Mouse (Mus musculus) mature B cell (primary cell): ENCODE data around the gene 1700020A23Rik.

Experiments
- in situ Hi-C: fragments of 300-500 bp; cut with MboI; formaldehyde crosslinking; loops from 2 replicates; pipeline ENCODE4 v1.14.3; 2019

The 1700020A23Rik gene

GRCm38 (mm10) chr2:130450434-130450796 lies 45.4 kb downstream of the 1700020A23Rik start:
- in situ Hi-C loops: no loop called here

- in situ Hi-C loops: no loop called here
Observed at GRCm38 (mm10) chr2:130451086-130451726, 46.1 kb downstream of the 1700020A23Rik start.

GRCm38 (mm10) chr2:130451727-130452090 lies 46.6 kb downstream of the 1700020A23Rik start:
- in situ Hi-C loops: no loop called here

GRCm38 (mm10) chr2:130452266-130452665 lies 47.2 kb downstream of the 1700020A23Rik start:
- in situ Hi-C loops: no loop called here

- in situ Hi-C loops: no loop called here
Observed at GRCm38 (mm10) chr2:130453421-130453820, 48.4 kb downstream of the 1700020A23Rik start.

- in situ Hi-C loops: no loop called here
Observed at GRCm38 (mm10) chr2:130454748-130455370, 49.8 kb downstream of the 1700020A23Rik start.
